Mouse (Mus musculus): Measurements from ENCODE around the gene Sept14. TPM values are rescaled to one million over a fixed set of nuclear protein-coding genes. Genes with fewer than 3 reads are reported as not detected.

Gene Sept14
- polyA plus RNA-seq, 1 experiment = not detected

DNA sequence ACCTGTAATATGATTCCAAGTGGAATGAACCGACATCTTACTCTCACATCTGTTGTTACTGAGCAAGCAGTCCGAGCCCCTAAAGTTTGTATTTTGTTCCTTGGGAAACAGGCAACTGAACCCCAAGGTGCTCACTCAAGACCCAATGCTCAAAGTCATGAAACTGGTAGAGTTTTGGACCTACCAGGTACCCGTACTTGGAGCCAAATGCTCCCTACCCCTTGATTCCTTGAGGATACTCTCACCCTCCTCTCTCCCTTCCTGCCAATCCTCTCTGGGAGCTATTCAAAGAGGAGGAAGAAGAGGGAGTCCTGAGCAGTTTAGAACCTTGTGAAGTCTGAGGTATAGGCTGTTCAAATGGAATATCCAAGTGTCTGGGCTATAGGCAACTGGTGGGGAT, 18.5 kb upstream of the Sept14 start:
- Histone ChIP-seq H3K4me3 (replicated peaks; ENCODE audit: control insufficient read depth, low read depth, low read length) (no peak overlapping the region), H3K4me1 (ENCODE audit: control insufficient read depth, insufficient read depth, low read length) (peaks cover 5% of the 10 kb centered on the region), H3K27ac (ENCODE audit: control insufficient read depth, insufficient read depth, low read depth, low read length, poor library complexity) (no peak overlapping the region)
- WGBS = 88% methylated on average over 3 of the region's 3 CpGs
- no peak for TF ChIP-seq POLR2A (IDR thresholded peaks at IDR 0.05; ENCODE audit: borderline replicate concordance, control insufficient read depth, low read depth, low read length)
- TF ChIP-seq CTCF (IDR thresholded peaks at IDR 0.05; ENCODE audit: control insufficient read depth, insufficient read depth, low read length) = no peak

DNA sequence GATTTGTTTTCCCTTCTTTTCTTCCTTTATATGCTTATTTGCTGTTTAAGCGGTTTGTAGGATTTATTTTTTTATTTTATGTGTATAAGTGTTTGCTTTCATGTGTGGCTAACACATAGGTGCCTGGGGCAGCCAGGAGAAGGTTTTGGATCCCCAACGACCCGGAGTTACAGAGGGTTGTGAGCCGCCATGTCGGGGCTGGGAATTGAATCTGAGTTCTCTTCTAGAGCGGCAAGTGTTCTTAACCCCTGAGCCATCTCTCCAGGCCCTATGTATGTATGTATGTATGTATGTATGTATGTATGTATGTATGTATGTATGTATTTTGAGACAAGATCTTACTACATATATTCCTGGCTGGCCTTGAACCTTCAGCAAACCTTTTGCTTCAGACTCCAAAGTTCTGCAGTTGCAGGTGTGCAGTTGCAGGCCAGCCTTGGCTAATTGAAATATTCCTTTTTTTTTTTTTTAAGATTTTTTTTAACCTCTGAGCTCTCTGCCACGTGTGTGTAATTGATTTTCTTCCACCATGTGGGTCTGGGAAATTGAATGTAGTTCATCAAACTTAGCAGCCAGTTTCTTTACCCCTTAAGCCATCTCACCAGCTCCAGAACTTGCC, 17.6 kb upstream of the Sept14 start:
- no peak overlapping the region for H3K27ac ChIP-seq (ENCODE audit: control insufficient read depth, insufficient read depth, low read depth, low read length, poor library complexity)
- 21% methylated on average over 7 of the region's 7 CpGs for WGBS

DNA sequence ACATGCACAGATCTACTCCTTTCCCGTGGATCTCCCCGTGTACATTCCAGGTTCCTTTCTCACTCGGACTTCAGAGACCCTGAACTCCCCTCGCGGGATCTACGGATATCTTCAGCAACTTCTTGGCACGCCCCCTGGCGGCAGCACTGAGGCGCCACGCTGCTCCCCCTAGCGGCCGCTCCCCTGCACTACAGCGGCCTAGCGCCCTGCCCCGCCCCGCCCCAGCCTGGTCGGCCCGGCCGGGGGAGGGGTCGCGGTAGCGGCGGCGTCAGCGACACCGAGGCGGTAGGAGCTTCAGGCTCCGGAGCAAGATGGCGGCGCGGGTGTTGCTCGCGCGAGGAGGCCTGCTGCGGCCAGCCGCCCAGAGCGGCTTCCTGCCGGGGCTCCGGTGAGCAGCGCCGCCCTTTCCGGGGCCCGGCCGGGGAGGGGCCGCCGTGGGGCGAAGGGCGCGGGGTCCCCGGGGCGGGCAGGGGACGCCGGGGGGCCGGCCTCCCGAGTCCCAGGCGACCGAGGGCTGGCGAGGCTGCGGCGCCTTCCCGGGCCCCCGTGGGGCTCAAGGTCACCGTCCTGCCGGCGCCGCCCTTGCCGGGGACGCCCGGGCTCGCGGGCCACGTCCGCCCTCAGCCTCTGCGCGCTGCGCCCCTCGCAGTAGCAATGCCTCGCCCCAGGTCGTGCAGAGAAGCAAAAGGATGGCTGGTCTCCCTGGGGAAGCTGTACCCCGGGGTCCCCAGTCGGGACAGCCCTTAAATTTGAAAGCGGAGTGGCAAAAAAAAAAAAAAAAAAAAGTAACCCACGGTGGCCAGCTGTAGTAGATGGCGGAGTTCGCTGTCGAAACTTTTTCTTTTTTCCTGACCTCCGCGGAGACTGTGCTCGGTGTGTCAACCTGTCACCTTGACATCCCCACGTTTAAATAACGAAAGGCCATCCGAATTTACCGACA, 16.8 kb upstream of the Sept14 start, which contains the start of gene Nipsnap2:
Gene Nipsnap2 (plus strand): TSS at position 230 of the 940 bp plus-strand sequence.
- TF ChIP-seq POLR2A (IDR thresholded peaks at IDR 0.05; ENCODE audit: borderline replicate concordance, control insufficient read depth, low read depth, low read length) = peak; percentile 77; the same call in 1 of the 2 replicates
- TF ChIP-seq CTCF (IDR thresholded peaks at IDR 0.05; ENCODE audit: control insufficient read depth, insufficient read depth, low read length) = peak; percentile 99
- peak within 1 kb of the TSS; percentile 96 for H3K27ac ChIP-seq (ENCODE audit: control insufficient read depth, insufficient read depth, low read depth, low read length, poor library complexity)
- WGBS = under 1% methylated on average over 93 of the region's 93 CpGs
- H3K4me1 ChIP-seq (ENCODE audit: control insufficient read depth, insufficient read depth, low read length) = peaks cover 2% of the 10 kb centered on the region
- H3K4me3 ChIP-seq (replicated peaks; ENCODE audit: control insufficient read depth, low read depth, low read length) = peak within 1 kb of the TSS; percentile 69

More for the DNA sequence above, 17.6 kb upstream of the Sept14 start:
- H3K4me3 ChIP-seq (replicated peaks; ENCODE audit: control insufficient read depth, low read depth, low read length) = peak overlapping the region; percentile 69
- TF ChIP-seq POLR2A (IDR thresholded peaks at IDR 0.05; ENCODE audit: borderline replicate concordance, control insufficient read depth, low read depth, low read length) = no peak
- TF ChIP-seq CTCF (IDR thresholded peaks at IDR 0.05; ENCODE audit: control insufficient read depth, insufficient read depth, low read length) = no peak
- peaks cover 5% of the 10 kb centered on the region for H3K4me1 ChIP-seq (ENCODE audit: control insufficient read depth, insufficient read depth, low read length)

DNA sequence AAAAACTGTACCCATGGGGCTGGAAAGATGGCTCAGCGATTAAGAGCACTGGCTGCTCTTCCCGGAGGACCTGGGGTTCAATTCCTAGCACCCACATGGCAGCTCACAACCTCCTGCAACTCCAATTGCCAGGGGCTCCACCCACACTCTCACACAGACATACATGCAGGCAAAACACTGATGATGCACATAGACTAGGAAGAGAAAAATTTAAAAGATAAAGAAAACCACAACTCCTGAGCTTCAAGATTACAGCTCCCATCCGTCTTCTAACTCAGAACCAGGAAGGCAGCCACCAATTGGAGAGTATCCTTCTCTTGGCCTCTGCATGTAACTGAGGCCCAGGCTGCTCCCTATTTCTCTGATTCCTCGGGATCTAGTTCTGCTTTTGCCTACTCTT, 16.0 kb upstream of the Sept14 start:
- H3K4me3 ChIP-seq (replicated peaks; ENCODE audit: control insufficient read depth, low read depth, low read length) = no peak overlapping the region
- peaks cover 2% of the 10 kb centered on the region for H3K4me1 ChIP-seq (ENCODE audit: control insufficient read depth, insufficient read depth, low read length)
- TF ChIP-seq POLR2A (IDR thresholded peaks at IDR 0.05; ENCODE audit: borderline replicate concordance, control insufficient read depth, low read depth, low read length) (no peak), CTCF (IDR thresholded peaks at IDR 0.05; ENCODE audit: control insufficient read depth, insufficient read depth, low read length) (no peak)
- no peak overlapping the region for H3K27ac ChIP-seq (ENCODE audit: control insufficient read depth, insufficient read depth, low read depth, low read length, poor library complexity)
- 24% methylated on average over 4 of the region's 4 CpGs for WGBS

DNA sequence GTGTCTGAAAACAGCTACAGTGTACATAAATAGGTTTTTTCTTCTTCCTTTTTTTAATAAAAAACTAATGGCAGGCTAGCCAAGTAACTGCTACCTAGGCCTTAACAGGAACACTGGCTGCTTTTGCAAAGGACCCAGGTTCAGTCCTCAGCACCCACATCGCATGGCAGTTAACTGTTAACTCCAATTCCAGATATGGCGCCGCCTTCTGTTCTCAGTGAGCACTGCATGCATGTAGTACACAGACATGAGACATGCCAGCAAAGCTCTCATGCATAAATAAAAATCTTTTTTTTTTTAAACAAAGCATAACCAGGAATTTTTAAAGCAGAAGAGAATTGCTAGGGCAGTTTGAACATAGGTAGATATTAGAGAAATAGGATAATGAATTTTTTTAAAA, 11.9 kb upstream of the Sept14 start:
- peaks cover 2% of the 10 kb centered on the region for H3K4me1 ChIP-seq (ENCODE audit: control insufficient read depth, insufficient read depth, low read length)
- no peak overlapping the region for H3K27ac ChIP-seq (ENCODE audit: control insufficient read depth, insufficient read depth, low read depth, low read length, poor library complexity)
- 90% methylated on average over 3 of the region's 3 CpGs for WGBS
- TF ChIP-seq CTCF (IDR thresholded peaks at IDR 0.05; ENCODE audit: control insufficient read depth, insufficient read depth, low read length) = no peak
- TF ChIP-seq POLR2A (IDR thresholded peaks at IDR 0.05; ENCODE audit: borderline replicate concordance, control insufficient read depth, low read depth, low read length) = no peak
- no peak overlapping the region for H3K4me3 ChIP-seq (replicated peaks; ENCODE audit: control insufficient read depth, low read depth, low read length)

DNA sequence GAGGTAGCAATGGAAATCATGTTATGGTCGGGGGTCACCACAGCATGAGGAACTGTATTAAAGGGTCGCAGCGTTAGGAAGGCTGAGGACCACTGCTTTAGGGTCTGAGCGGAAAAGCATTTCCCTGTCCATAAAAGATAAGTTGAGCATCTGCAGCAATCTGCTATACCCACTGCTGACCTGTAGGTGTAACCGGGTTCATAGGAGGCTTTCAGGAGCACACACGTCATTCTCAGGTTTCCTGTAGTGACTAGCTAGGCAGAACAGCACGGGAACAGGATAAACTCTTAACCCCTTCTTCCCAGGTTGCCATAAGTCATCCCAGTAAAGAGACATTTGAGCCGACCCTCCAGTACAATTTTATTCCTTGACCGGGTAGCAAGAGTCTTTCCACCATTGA, 8.7 kb upstream of the Sept14 start:
- Histone ChIP-seq H3K4me3 (replicated peaks; ENCODE audit: control insufficient read depth, low read depth, low read length) (no peak overlapping the region), H3K27ac (ENCODE audit: control insufficient read depth, insufficient read depth, low read depth, low read length, poor library complexity) (no peak overlapping the region), H3K4me1 (ENCODE audit: control insufficient read depth, insufficient read depth, low read length) (no peaks in the 10 kb centered on the region; the same call in 1 of the 2 replicates)
- TF ChIP-seq CTCF (IDR thresholded peaks at IDR 0.05; ENCODE audit: control insufficient read depth, insufficient read depth, low read length) (no peak), POLR2A (IDR thresholded peaks at IDR 0.05; ENCODE audit: borderline replicate concordance, control insufficient read depth, low read depth, low read length) (no peak)
- 79% methylated on average over 9 of the region's 9 CpGs for WGBS

DNA sequence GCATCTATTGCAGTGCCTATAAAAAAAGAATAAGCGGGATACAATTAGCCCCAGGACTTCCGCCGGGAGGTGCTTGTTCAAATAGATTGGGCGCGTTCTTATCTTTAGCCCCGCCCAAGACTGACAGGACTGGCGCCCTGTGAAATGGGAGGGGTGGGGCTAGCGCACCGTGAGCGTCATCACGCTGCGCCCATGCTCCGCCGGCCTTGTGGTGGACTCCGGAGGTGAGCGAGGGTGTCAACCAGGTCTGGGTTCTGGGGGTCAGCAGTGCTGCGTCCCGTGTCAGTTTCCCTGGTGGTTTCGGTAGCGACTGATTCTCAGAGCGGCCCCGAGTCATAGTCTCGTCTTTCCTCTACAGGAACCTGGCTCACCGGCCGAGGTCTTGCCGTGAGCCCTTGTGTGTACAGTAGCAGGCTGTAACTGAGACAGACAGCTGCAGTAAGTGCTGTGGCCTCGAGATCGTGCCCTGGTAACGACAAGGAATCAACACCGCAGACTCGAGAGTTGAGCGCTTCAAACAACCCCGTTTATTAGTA, 7.1 kb upstream of the Sept14 start, which contains the start of gene Mrps17:
Gene Mrps17 (plus strand): TSS at position 172 of the 536 bp plus-strand sequence.
- Histone ChIP-seq H3K4me1 (ENCODE audit: control insufficient read depth, insufficient read depth, low read length) (no peaks in the 10 kb centered on the region; the same call in 1 of the 2 replicates), H3K4me3 (replicated peaks; ENCODE audit: control insufficient read depth, low read depth, low read length) (peak within 1 kb of the TSS; percentile 98), H3K27ac (ENCODE audit: control insufficient read depth, insufficient read depth, low read depth, low read length, poor library complexity) (peak within 1 kb of the TSS; percentile 76)
- TF ChIP-seq CTCF (IDR thresholded peaks at IDR 0.05; ENCODE audit: control insufficient read depth, insufficient read depth, low read length) (peak; percentile 14; the same call in 1 of the 2 replicates), POLR2A (IDR thresholded peaks at IDR 0.05; ENCODE audit: borderline replicate concordance, control insufficient read depth, low read depth, low read length) (peak; percentile 92)
- under 1% methylated on average over 33 of the region's 33 CpGs for WGBS

DNA sequence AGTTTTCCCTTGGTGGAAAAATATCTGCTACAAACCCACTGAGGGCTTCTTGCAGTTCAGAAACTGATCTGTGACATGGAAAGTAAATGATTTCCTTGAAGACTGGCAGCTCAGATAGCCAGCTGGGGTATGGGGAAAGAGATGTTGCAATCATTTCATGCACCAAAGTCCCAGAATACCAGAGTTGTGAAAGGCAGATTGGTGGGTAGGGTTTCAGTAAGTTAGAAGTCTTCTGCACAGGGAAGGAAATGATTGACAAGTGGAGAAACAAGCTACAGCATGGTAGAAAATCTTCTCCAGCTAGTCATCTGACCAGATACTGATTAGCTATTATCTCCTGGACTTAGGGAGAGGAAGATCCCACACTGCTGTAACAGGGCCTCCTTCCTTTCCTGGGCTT, 4.9 kb downstream of the Sept14 start:
- peaks cover 2% of the 10 kb centered on the region for H3K4me1 ChIP-seq (ENCODE audit: control insufficient read depth, insufficient read depth, low read length)
- TF ChIP-seq CTCF (IDR thresholded peaks at IDR 0.05; ENCODE audit: control insufficient read depth, insufficient read depth, low read length) = no peak
- TF ChIP-seq POLR2A (IDR thresholded peaks at IDR 0.05; ENCODE audit: borderline replicate concordance, control insufficient read depth, low read depth, low read length) = no peak
- H3K27ac ChIP-seq (ENCODE audit: control insufficient read depth, insufficient read depth, low read depth, low read length, poor library complexity) = no peak overlapping the region
- H3K4me3 ChIP-seq (replicated peaks; ENCODE audit: control insufficient read depth, low read depth, low read length) = no peak overlapping the region
